Mouse (Mus musculus) frontal cortex, postnatal 14 days (tissue): ENCODE data around the gene Zfp286.

Experiments used
- DNase-seq, 2 experiments: peaks; one replicate each; pipeline ENCODE4 v3.0.0; 2022; ENCODE audit warnings: low spot score in 2 of 2

Zfp286 gene

GRCm38 (mm10) chr11:62706141-62706540 is 83.1 kb downstream of the Zfp286 start:
- no peak for DNase-seq
